Mouse (Mus musculus): ENCODE data around the gene Gpr25.

Gpr25 gene

GRCm38 (mm10) chr1:136233892-136234594 is 26.6 kb downstream of the Gpr25 start, which contains the start of gene Inava:
Inava (minus strand) TSS chr1:136234264.
- DNase-seq (ENCODE audit: extremely low read depth, insufficient read length, low spot score): peak; percentile 77

- no peak for DNase-seq (ENCODE audit: extremely low read depth, insufficient read length, low spot score)
Observed at GRCm38 (mm10) chr1:136232986-136233790, 27.5 kb downstream of the Gpr25 start.

GRCm38 (mm10) chr1:136232285-136232926 is 28.3 kb downstream of the Gpr25 start:
- DNase-seq (ENCODE audit: extremely low read depth, insufficient read length, low spot score): no peak

GRCm38 (mm10) chr1:136231596-136231995 is 29.1 kb downstream of the Gpr25 start:
- DNase-seq (ENCODE audit: extremely low read depth, insufficient read length, low spot score): no peak

GRCm38 (mm10) chr1:136230201-136230600 is 30.5 kb downstream of the Gpr25 start:
- peak; percentile 43 for DNase-seq (ENCODE audit: extremely low read depth, insufficient read length, low spot score)

GRCm38 (mm10) chr1:136229040-136229373 is 31.7 kb downstream of the Gpr25 start:
- peak; percentile 29 for DNase-seq (ENCODE audit: extremely low read depth, insufficient read length, low spot score)

GRCm38 (mm10) chr1:136228328-136229039 is 32.2 kb downstream of the Gpr25 start:
- DNase-seq (ENCODE audit: extremely low read depth, insufficient read length, low spot score): peak; percentile 79

GRCm38 (mm10) chr1:136227870-136228269 is 32.8 kb downstream of the Gpr25 start:
- no peak for DNase-seq (ENCODE audit: extremely low read depth, insufficient read length, low spot score)

- DNase-seq (ENCODE audit: extremely low read depth, insufficient read length, low spot score): no peak
Observed at GRCm38 (mm10) chr1:136226626-136227025, 34.0 kb downstream of the Gpr25 start.

- no peak for DNase-seq (ENCODE audit: extremely low read depth, insufficient read length, low spot score)
Observed at GRCm38 (mm10) chr1:136225846-136226245, 34.8 kb downstream of the Gpr25 start.

- DNase-seq (ENCODE audit: extremely low read depth, insufficient read length, low spot score): no peak
Observed at GRCm38 (mm10) chr1:136223758-136224342, 36.8 kb downstream of the Gpr25 start.

GRCm38 (mm10) chr1:136222386-136222785 is 38.3 kb downstream of the Gpr25 start:
- DNase-seq (ENCODE audit: extremely low read depth, insufficient read length, low spot score): no peak

GRCm38 (mm10) chr1:136220037-136220871 is 40.4 kb downstream of the Gpr25 start:
- no peak for DNase-seq (ENCODE audit: extremely low read depth, insufficient read length, low spot score)

- no peak for DNase-seq (ENCODE audit: extremely low read depth, insufficient read length, low spot score)
Observed at GRCm38 (mm10) chr1:136214304-136214703, 46.4 kb downstream of the Gpr25 start.

- no peak for DNase-seq (ENCODE audit: extremely low read depth, insufficient read length, low spot score)
Observed at GRCm38 (mm10) chr1:136212803-136213202, 47.9 kb downstream of the Gpr25 start, which contains the start of gene Mroh3. Mroh3 (minus strand) TSS chr1:136212828.
